Mouse (Mus musculus) heart, embryonic 11.5 days (tissue): ENCODE results near the gene Egf. TPM values are rescaled to one million over a fixed set of nuclear protein-coding genes. Genes with fewer than 3 reads are reported as not detected.
"Not testable (repeated sequence)": the region's sequence is repeated elsewhere in the genome, so short reads cannot be mapped to it uniquely, and the experiment has no call there.

Experiments used
- ATAC-seq: fragments of 200-750 bp; cut with Nextera tagmentation; replicated peaks from 2 replicates; pipeline ENCODE4 v1.8.0; 2017; ENCODE audit warnings: moderate library complexity; ENCODE audit not compliant: insufficient number of reproducible peaks, low FRiP score, low TSS enrichment
- H3K27ac ChIP-seq: fragments of 300-500 bp; sonication (generic); 2 replicates; pipeline ENCODE4 v1.5.1; 2014; ENCODE audit warnings: mild to moderate bottlenecking, low read depth, low read length
- H3K27me3 ChIP-seq: fragments of 300-500 bp; sonication (generic); 2 replicates; pipeline ENCODE4 v1.6.1; 2014; ENCODE audit warnings: mild to moderate bottlenecking, low read length, mixed read lengths; ENCODE audit not compliant: control insufficient read depth, insufficient read depth
- H3K36me3 ChIP-seq: fragments of 300-500 bp; sonication (generic); 2 replicates; pipeline ENCODE4 v1.6.1; 2014; ENCODE audit warnings: mild to moderate bottlenecking, low read length, moderate library complexity, mixed read lengths; ENCODE audit not compliant: control insufficient read depth, insufficient read depth
- H3K4me1 ChIP-seq: fragments of 300-500 bp; sonication (generic); 2 replicates; pipeline ENCODE4 v1.6.1; 2014; ENCODE audit warnings: low read length; ENCODE audit not compliant: control insufficient read depth, insufficient read depth
- H3K4me2 ChIP-seq: fragments of 300-500 bp; sonication (generic); 2 replicates; pipeline ENCODE4 v1.6.1; 2014; ENCODE audit warnings: mild to moderate bottlenecking, moderate library complexity
- H3K4me3 ChIP-seq: fragments of 300-500 bp; sonication (generic); 2 replicates; pipeline ENCODE4 v1.5.1; 2014; ENCODE audit warnings: low read depth, low read length
- H3K9ac ChIP-seq: fragments of 300-500 bp; sonication (generic); 2 replicates; pipeline ENCODE4 v1.6.1; 2014; ENCODE audit warnings: mild to moderate bottlenecking, low read depth, low read length, moderate library complexity
- H3K9me3 ChIP-seq: fragments of 300-500 bp; sonication (generic); replicated peaks from 2 replicates; pipeline ENCODE4 v1.6.1; 2016; ENCODE audit warnings: low read length; ENCODE audit not compliant: control insufficient read depth
- WGBS: fragments of 180-500 bp; shearing (Covaris S2); extraction: QIAGEN DNeasy Blood & Tissue Kit; methylation state at CpG from one replicate; pipeline ENCODE4 v1.1.7; 2014; ENCODE audit not compliant: insufficient replicate concordance; 5-methylcytosine and 5-hydroxymethylcytosine counted together
- polyA plus RNA-seq: library from polyadenylated mRNA; unstranded; fragments of >200 nt; fragmentation: Nextera tagmentation; extraction: Ambion mirVana; gene quantifications from 2 replicates; pipeline ENCODE4 v1.2.1, GENCODE M21; 2014

Gene Egf
- polyA plus RNA-seq, 1 experiment from 2014 or later: 0.79 TPM

- ATAC-seq: no peak
- WGBS: 78% methylated on average over 6 of the region's 6 CpGs
- H3K4me2 ChIP-seq: no peak overlapping the region
- H3K4me3 ChIP-seq: no peak overlapping the region
- no peaks in the 10 kb centered on the region for H3K4me1 ChIP-seq
- no peaks in the 10 kb centered on the region for H3K27me3 ChIP-seq
- no peak overlapping the region for H3K9ac ChIP-seq
- H3K36me3 ChIP-seq: no peaks in the 10 kb centered on the region
- no peak overlapping the region for H3K27ac ChIP-seq
- no peaks in the 10 kb centered on the region for H3K9me3 ChIP-seq
These were observed 16.1 kb upstream of the Egf start for GRCm38 (mm10) chr3:129771210-129771609.

- WGBS: 81% methylated on average over 10 of the region's 10 CpGs
- Histone ChIP-seq H3K9ac (no peak overlapping the region), H3K27ac (no peak overlapping the region), H3K4me2 (no peak overlapping the region), H3K9me3 (no peaks in the 10 kb centered on the region), H3K4me1 (no peaks in the 10 kb centered on the region), H3K36me3 (no peaks in the 10 kb centered on the region), H3K4me3 (no peak overlapping the region), H3K27me3 (no peaks in the 10 kb centered on the region)
- no peak for ATAC-seq
These were observed 12.1 kb upstream of the Egf start for GRCm38 (mm10) chr3:129766971-129767794.

GRCm38 (mm10) chr3:129766106-129766505 is 11.0 kb upstream of the Egf start:
- no peaks in the 10 kb centered on the region for H3K4me1 ChIP-seq
- no peak for ATAC-seq
- H3K9ac ChIP-seq: no peak overlapping the region
- no peaks in the 10 kb centered on the region for H3K27me3 ChIP-seq
- H3K4me3 ChIP-seq: no peak overlapping the region
- no peak overlapping the region for H3K4me2 ChIP-seq
- no peaks in the 10 kb centered on the region for H3K36me3 ChIP-seq
- no peak overlapping the region for H3K27ac ChIP-seq
- H3K9me3 ChIP-seq: no peaks in the 10 kb centered on the region
- 86% methylated on average over 4 of the region's 4 CpGs for WGBS

GRCm38 (mm10) chr3:129757599-129757998 is 2.5 kb upstream of the Egf start:
- not testable (repeated sequence) for H3K27me3 ChIP-seq, H3K4me3 ChIP-seq, H3K9ac ChIP-seq, H3K36me3 ChIP-seq, H3K4me1 ChIP-seq, H3K9me3 ChIP-seq, ATAC-seq, H3K4me2 ChIP-seq, H3K27ac ChIP-seq
- 89% methylated on average over 1 of the region's 1 CpGs for WGBS

- no peaks in the 10 kb centered on the region for H3K27me3 ChIP-seq
- no peak for ATAC-seq
- H3K4me3 ChIP-seq: no peak overlapping the region
- H3K36me3 ChIP-seq: no peaks in the 10 kb centered on the region
- H3K9ac ChIP-seq: no peak overlapping the region
- no peak overlapping the region for H3K4me2 ChIP-seq
- no peaks in the 10 kb centered on the region for H3K9me3 ChIP-seq
- no peaks in the 10 kb centered on the region for H3K4me1 ChIP-seq
- no peak overlapping the region for H3K27ac ChIP-seq
- 51% methylated on average over 8 of the region's 8 CpGs for WGBS
These were observed 10.3 kb downstream of the Egf start for GRCm38 (mm10) chr3:129744803-129745202.

GRCm38 (mm10) chr3:129742781-129743180 is 12.3 kb downstream of the Egf start:
- ATAC-seq: no peak
- H3K4me1 ChIP-seq: no peaks in the 10 kb centered on the region
- no peak overlapping the region for H3K27ac ChIP-seq
- H3K9me3 ChIP-seq: no peaks in the 10 kb centered on the region
- no peaks in the 10 kb centered on the region for H3K27me3 ChIP-seq
- H3K4me3 ChIP-seq: no peak overlapping the region
- no peaks in the 10 kb centered on the region for H3K36me3 ChIP-seq
- no peak overlapping the region for H3K4me2 ChIP-seq
- WGBS: 70% methylated on average over 6 of the region's 6 CpGs
- H3K9ac ChIP-seq: no peak overlapping the region

- H3K4me3 ChIP-seq: no peak overlapping the region
- H3K4me2 ChIP-seq: no peak overlapping the region
- no peaks in the 10 kb centered on the region for H3K27me3 ChIP-seq
- no peak overlapping the region for H3K9ac ChIP-seq
- H3K36me3 ChIP-seq: no peaks in the 10 kb centered on the region
- no peak for ATAC-seq
- H3K9me3 ChIP-seq: no peaks in the 10 kb centered on the region
- no peak overlapping the region for H3K27ac ChIP-seq
- H3K4me1 ChIP-seq: no peaks in the 10 kb centered on the region
- 73% methylated on average over 16 of the region's 16 CpGs for WGBS
These were observed 16.6 kb downstream of the Egf start for GRCm38 (mm10) chr3:129738291-129739183.

GRCm38 (mm10) chr3:129731636-129732035 is 23.5 kb downstream of the Egf start:
- no peak for ATAC-seq
- 72% methylated on average over 6 of the region's 6 CpGs for WGBS
- H3K9ac ChIP-seq: no peak overlapping the region

More at GRCm38 (mm10) chr3:129731636-129732035, 23.5 kb downstream of the Egf start:
- no peaks in the 10 kb centered on the region for H3K27me3 ChIP-seq
- no peaks in the 10 kb centered on the region for H3K9me3 ChIP-seq
- H3K27ac ChIP-seq: no peak overlapping the region
- H3K36me3 ChIP-seq: no peaks in the 10 kb centered on the region
- H3K4me2 ChIP-seq: no peak overlapping the region
- no peaks in the 10 kb centered on the region for H3K4me1 ChIP-seq
- no peak overlapping the region for H3K4me3 ChIP-seq
